17 mouse cellular contexts compared by ENCODE assay signal in genomic region chr7:25725886-25726285, GRCm38 (mm10). TPM values are rescaled to one million over a fixed set of nuclear protein-coding genes. Genes with fewer than 3 reads are reported as not detected.
DNase-seq lines count a peak whose midpoint lies in the region.
"Had no signal": no experiment of that assay in that cellular context is flagged by ENCODE, and none has a peak within 500 bp of the region (broad histone marks: within the 10 kb centered on the region; RNA-seq: fewer than 3 reads in every experiment).

No protein-coding gene starts in this region.

- peak; percentile 90 for DNase-seq in heart, adult 11 months
- DNase-seq in heart, postnatal 14 days, result no peak
- peak; percentile 57 for DNase-seq in right cerebral cortex, adult 18-20 months
- DNase-seq in right cerebral cortex, adult 2 months (ENCODE audit: low spot score in 2 of 2), result no peak
- DNase-seq in brain, adult 2 months (ENCODE audit: low read depth, low spot score), result peak; percentile 31
- DNase-seq in gastrocnemius, postnatal 10 days, result no peak
- DNase-seq: adrenal gland, adult 2 months; adrenal gland, postnatal 36 days; cerebellum, adult 11 months; cerebellum, adult 2 months; cerebellum, adult 9-11 months; cerebellum, postnatal 25 days; forebrain, postnatal 0 days; gastrocnemius, adult 2 months; gastrocnemius, postnatal 25 days; heart, postnatal 36 days had no signal

- intact Hi-C loops in heart, postnatal 14 days (cut with DNase I), result loop anchor here (2.0 kb wide), 1 partner anchor 27 kb away; no protein-coding TSS in a partner anchor

RNA-seq across cellular contexts. Expression of gene Ccdc97, which starts 7.0 kb away (rescaled TPM):
- 10 to 100 TPM; 47.0 to 50.7 TPM for total RNA-seq in heart, postnatal 14 days (2021)
- 10 to 100 TPM; 31.9 to 39.6 TPM for total RNA-seq in gastrocnemius, postnatal 10 days (2021)

RNA-seq across cellular contexts. Expression of gene Hnrnpul1, which starts 28.7 kb away (rescaled TPM):
- 10 to 100 TPM; 88.8 to 89.0 TPM for total RNA-seq in heart, postnatal 14 days (2021)
- 10 to 100 TPM; 91.8 to 98.1 TPM for total RNA-seq in gastrocnemius, postnatal 10 days (2021)

RNA-seq across cellular contexts. Expression of gene Tgfb1, which starts 39.1 kb away (rescaled TPM):
- total RNA-seq in heart, postnatal 14 days (2021), result 10 to 100 TPM; 31.7 to 36.1 TPM
- 10 to 100 TPM; 15.2 to 25.6 TPM for total RNA-seq in gastrocnemius, postnatal 10 days (2021)

RNA-seq across cellular contexts. Expression of gene B9d2, which starts 45.3 kb away (rescaled TPM):
- 10 to 100 TPM; 11.0 to 11.3 TPM for total RNA-seq in heart, postnatal 14 days (2021)
- total RNA-seq in gastrocnemius, postnatal 10 days (2021), result 10 to 100 TPM; 10.5 to 10.9 TPM

RNA-seq across cellular contexts. Expression of gene Tmem91, which starts 50.9 kb away (rescaled TPM):
- total RNA-seq in heart, postnatal 14 days (2021), result under 1 TPM in 1 of 2 experiments, not detected in 1; 0.37 TPM
- total RNA-seq in gastrocnemius, postnatal 10 days (2021), result under 1 TPM; 0.45 to 0.47 TPM
- total RNA-seq: adrenal gland, postnatal 36 days; gastrocnemius, adult 2 months; gastrocnemius, postnatal 25 days; heart, adult 8-10 months; heart, postnatal 36 days had no signal

Comparison
In these comparisons a context has a peak if more than half of its experiments do, and no peak if none do; other contexts are left out.
1. DNase-seq: peak in heart, adult 11 months (single experiment), right cerebral cortex, adult 18-20 months (single experiment) and brain, adult 2 months (single experiment); none in heart, postnatal 14 days (0 of 2), right cerebral cortex, adult 2 months (0 of 2) and gastrocnemius, postnatal 10 days (single experiment).